Mouse (Mus musculus) CH12.LX (cell line): ENCODE results near the gene Cxcr5. TPM values are rescaled to one million over a fixed set of nuclear protein-coding genes. Genes with fewer than 3 reads are reported as not detected.

Source experiments
- DNase-seq: peaks from one replicate; pipeline ENCODE4 v3.0.0-alpha.2; 2013; ENCODE audit errors: extremely low read depth
- H3K27ac ChIP-seq: 2 replicates; pipeline ENCODE4 v1.5.1; 2012; ENCODE audit warnings: low read depth, mild to moderate bottlenecking, control low read depth, moderate library complexity; ENCODE audit not compliant: insufficient read depth
- H3K27me3 ChIP-seq: replicated peaks from 2 replicates; pipeline ENCODE3; 2012; ENCODE audit warnings: inconsistent platforms
- H3K36me3 ChIP-seq, 2 experiments: replicated peaks in 1 of 2; 2 replicates each; pipeline versions ENCODE3 to v1.6.1; 2012; ENCODE audit warnings: inconsistent platforms in 1 of 2, low read length in 1 of 2, mild to moderate bottlenecking in 1 of 2, mixed read lengths in 1 of 2, moderate library complexity in 1 of 2; ENCODE audit not compliant: control insufficient read depth in 1 of 2, insufficient read depth in 1 of 2
- H3K4me1 ChIP-seq, 2 experiments: 2 replicates each; pipeline ENCODE4 v1.6.1; 2012; ENCODE audit warnings: inconsistent platforms in 1 of 2, moderate library complexity in 1 of 2; ENCODE audit not compliant: insufficient read depth in 2 of 2, control insufficient read depth in 1 of 2
- H3K4me2 ChIP-seq: 2 replicates; pipeline ENCODE4 v1.6.1; 2012; ENCODE audit warnings: low read depth, mild to moderate bottlenecking, control low read depth; ENCODE audit not compliant: poor library complexity, insufficient read depth, severe bottlenecking
- H3K4me3 ChIP-seq, 3 experiments: fragments of 150-350 bp in 1 of 3; sonication (generic) in 1 of 3; replicated peaks in 1 of 3; 2 replicates each; pipeline versions ENCODE3 to v1.5.1; 2011 to 2012; ENCODE audit warnings: low read depth in 2 of 3, low read length in 2 of 3, mild to moderate bottlenecking in 2 of 3, moderate library complexity in 2 of 3, control low read depth in 1 of 3, improper control_type of control experiment in 1 of 3, inconsistent platforms in 1 of 3, mixed read lengths in 1 of 3; ENCODE audit not compliant: poor library complexity in 1 of 3
- H3K79me2 ChIP-seq: replicated peaks from 2 replicates; pipeline ENCODE4 v1.6.1; 2012; ENCODE audit warnings: mild to moderate bottlenecking, moderate library complexity; ENCODE audit not compliant: control insufficient read depth, poor library complexity, insufficient read depth, severe bottlenecking; ENCODE audit errors: extremely low read depth
- H3K9ac ChIP-seq: 2 replicates; pipeline ENCODE4 v1.6.1; 2012; ENCODE audit warnings: low read depth, mild to moderate bottlenecking, control low read depth, moderate library complexity; ENCODE audit not compliant: insufficient read depth
- H3K9me3 ChIP-seq: replicated peaks from 2 replicates; pipeline ENCODE3; 2012; ENCODE audit warnings: low read length, inconsistent platforms, mixed read lengths
- BHLHE40 ChIP-seq: IDR thresholded peaks from 2 replicates; pipeline ENCODE4 v1.6.1; 2011; ENCODE audit warnings: mild to moderate bottlenecking, low read depth, low read length, improper control_type of control experiment
- CTCF ChIP-seq, 2 experiments: IDR thresholded peaks in 1 of 2; conservative IDR thresholded peaks in 1 of 2; 2 replicates each; pipeline ENCODE4 v1.5.1; 2011 to 2012; ENCODE audit warnings: low read depth in 2 of 2, low read length in 2 of 2, improper control_type of control experiment in 1 of 2, inconsistent platforms in 1 of 2, mild to moderate bottlenecking in 1 of 2, moderate library complexity in 1 of 2
- ELF1 ChIP-seq: IDR thresholded peaks from 2 replicates; pipeline ENCODE4 v1.6.1; 2014; ENCODE audit warnings: low read depth, mild to moderate bottlenecking, inconsistent platforms, low read length, improper control_type of control experiment
- EP300 ChIP-seq: IDR thresholded peaks from 2 replicates; pipeline ENCODE4 v1.6.1; 2011; ENCODE audit warnings: low read length, improper control_type of control experiment
- ETS1 ChIP-seq: conservative IDR thresholded peaks from 2 replicates; pipeline ENCODE4 v1.6.1; 2012; ENCODE audit warnings: low read depth, mild to moderate bottlenecking, inconsistent platforms, low read length, improper control_type of control experiment, moderate library complexity
- JUND ChIP-seq: conservative IDR thresholded peaks from 2 replicates; pipeline ENCODE4 v1.6.1; 2011; ENCODE audit warnings: low read depth, low read length, improper control_type of control experiment
- KAT2A ChIP-seq: IDR thresholded peaks from 2 replicates; pipeline ENCODE4 v1.6.1; 2012; ENCODE audit warnings: low read length, improper control_type of control experiment, inconsistent platforms; ENCODE audit not compliant: insufficient replicate concordance
- MXI1 ChIP-seq: IDR thresholded peaks from 2 replicates; pipeline ENCODE4 v1.6.1; 2011; ENCODE audit warnings: mild to moderate bottlenecking, low read depth, low read length, improper control_type of control experiment
- MYC ChIP-seq: IDR thresholded peaks from 2 replicates; pipeline ENCODE4 v1.6.1; 2011; ENCODE audit warnings: low read depth, mild to moderate bottlenecking, improper control_type of control experiment, low read length
- NELFE ChIP-seq: IDR thresholded peaks from 2 replicates; pipeline ENCODE4 v1.6.1; 2011; ENCODE audit warnings: low read depth, low read length, improper control_type of control experiment
- PAX5 ChIP-seq: IDR thresholded peaks from 2 replicates; pipeline ENCODE4 v1.6.1; 2012; ENCODE audit warnings: low read length, inconsistent platforms, mixed read lengths
- POLR2AphosphoS2 ChIP-seq: IDR thresholded peaks from 2 replicates; pipeline ENCODE4 v1.6.1; 2011; ENCODE audit warnings: low read depth, low read length, improper control_type of control experiment
- TBP ChIP-seq: conservative IDR thresholded peaks from 2 replicates; pipeline ENCODE4 v1.6.1; 2011; ENCODE audit warnings: low read depth, low read length, improper control_type of control experiment
- TCF12 ChIP-seq: IDR thresholded peaks from 2 replicates; pipeline ENCODE4 v1.6.1; 2014; ENCODE audit warnings: low read depth, mild to moderate bottlenecking, inconsistent platforms, low read length, improper control_type of control experiment
- UBTF ChIP-seq: IDR thresholded peaks from 2 replicates; pipeline ENCODE4 v1.6.1; 2012; ENCODE audit warnings: low read depth, mild to moderate bottlenecking, inconsistent platforms, low read length, improper control_type of control experiment, moderate library complexity
- USF1 ChIP-seq: IDR thresholded peaks from 2 replicates; pipeline ENCODE4 v1.6.1; 2014; ENCODE audit warnings: low read depth, mild to moderate bottlenecking, inconsistent platforms, low read length, improper control_type of control experiment
- ZNF384 ChIP-seq: IDR thresholded peaks from 2 replicates; pipeline ENCODE4 v1.6.1; 2012; ENCODE audit warnings: low read depth, low read length, improper control_type of control experiment, inconsistent platforms
- dilution Hi-C: fragments of 300-500 bp; cut with MboI; formaldehyde crosslinking; loops from 2 replicates; pipeline ENCODE4 v1.14.3; 2020; ENCODE audit warnings: low sequenced_read_pairs; ENCODE audit not compliant: extremely low pct_unique_long_range_greater_than_20kb, extremely low pct_ligation_motif_present
- in situ Hi-C: fragments of 300-500 bp; cut with MboI; formaldehyde crosslinking; loops from 3 replicates; pipeline ENCODE4 v1.14.3; 2019; ENCODE audit warnings: low sequenced_read_pairs, low pct_ligation_motif_present, low pct_unique_long_range_greater_than_20kb, mixed read lengths
- polyA plus RNA-seq: library from polyadenylated mRNA; unstranded; fragments of >175 nt; gene quantifications from 2 replicates; pipeline ENCODE4 v1.2.1, GENCODE M21; 2012; ENCODE audit warnings: low read depth; ENCODE audit not compliant: insufficient read length
- total RNA-seq, 2 experiments: library from RNA; depleted of rRNA; stranded (reverse); fragments of 300-350 nt in 1 of 2; fragments of >200 nt in 1 of 2; gene quantifications; 2 replicates each; pipeline ENCODE4 v1.2.3; 2012 to 2014

The Cxcr5 gene
- total and polyA plus RNA-seq, 3 experiments, result 30.2 to 93.4 (median 70.5) TPM

- no peaks in the 10 kb centered on the region for H3K27me3 ChIP-seq
- H3K4me1 ChIP-seq, result peaks cover 49 to 72% of the 10 kb centered on the region in 2 experiments
- H3K4me2 ChIP-seq, result no peak overlapping the region
- peaks cover 3 to 46% of the 10 kb centered on the region in 2 experiments for H3K36me3 ChIP-seq
- H3K4me3 ChIP-seq, result no peak overlapping the region
- no peaks in the 10 kb centered on the region for H3K9me3 ChIP-seq
- H3K79me2 ChIP-seq, result no peaks in the 10 kb centered on the region
- in situ Hi-C loops, result no loop called here
- TF ChIP-seq ETS1 (0 out of 2 replicates have a peak, but pooled peaks have one; percentile 9), KAT2A (no peak), EP300 (0 out of 2 replicates have a peak, but pooled peaks have one; percentile 9)
- TF ChIP-seq, all 38 proteins: peak for 2
- dilution Hi-C loops, result no loop called here
- H3K9ac ChIP-seq, result no peak overlapping the region
- DNase-seq, result no peak
- H3K27ac ChIP-seq, result no peak overlapping the region
Observed at GRCm38 (mm10) chr9:44500163-44500533, 61.5 kb downstream of the Cxcr5 start.

GRCm38 (mm10) chr9:44499356-44500162, 62.1 kb downstream of the Cxcr5 start:
- no peaks in the 10 kb centered on the region for H3K79me2 ChIP-seq
- H3K4me2 ChIP-seq, result no peak overlapping the region
- dilution Hi-C loops (no loop called here), in situ Hi-C loops (loop anchor here (5.0 kb wide), 1 partner anchor 37 kb away; no protein-coding TSS in a partner anchor)
- H3K9ac ChIP-seq, result no peak overlapping the region
- H3K27me3 ChIP-seq, result no peaks in the 10 kb centered on the region
- H3K36me3 ChIP-seq, result peaks cover 3 to 41% of the 10 kb centered on the region in 2 experiments
- no peak for DNase-seq
- H3K27ac ChIP-seq, result no peak overlapping the region
- no peaks in the 10 kb centered on the region for H3K9me3 ChIP-seq
- H3K4me3 ChIP-seq, result peak overlapping the region in 1 of 3 experiments; percentile 22
- H3K4me1 ChIP-seq, result peaks cover 53 to 78% of the 10 kb centered on the region in 2 experiments
- TF ChIP-seq ETS1 (no peak), MXI1 (no peak), POLR2AphosphoS2 (no peak), MYC (no peak), PAX5 (no peak), CTCF (conservative IDR thresholded peaks at IDR 0.05 in 1 of 2, IDR thresholded peaks at IDR 0.05 in 1 of 2; ENCODE audit: low read depth in 2 of 2, low read length in 2 of 2) (no peak), TBP (no peak), BHLHE40 (no peak), ZNF384 (no peak), JUND (no peak), ELF1 (no peak), USF1 (no peak), TCF12 (no peak), NELFE (no peak), KAT2A (no peak), UBTF (no peak)
